Mouse (Mus musculus) thymus, adult 2 months (tissue): Measurements from ENCODE around the gene Ip6k3.

Experiments used
- CTCF ChIP-seq: fragments of 200-500 bp; IDR thresholded peaks from 2 replicates; pipeline ENCODE4 v1.5.1; 2012; ENCODE audit warnings: mild to moderate bottlenecking, control low read depth, low read length, moderate library complexity, borderline replicate concordance; ENCODE audit not compliant: control insufficient read depth, poor library complexity, insufficient read depth; ENCODE audit errors: extremely low read depth
- POLR2A ChIP-seq: fragments of 200-500 bp; IDR thresholded peaks from 2 replicates; pipeline ENCODE4 v1.6.1; 2012; ENCODE audit warnings: mild to moderate bottlenecking, low read length, control low read depth, moderate library complexity; ENCODE audit not compliant: control insufficient read depth, poor library complexity, insufficient read depth; ENCODE audit errors: extremely low read depth

GRCm38 (mm10) chr17:27165054-27165773 is 2.4 kb downstream of the Ip6k3 start:
- no peak for TF ChIP-seq POLR2A
- TF ChIP-seq CTCF = no peak
